Mouse (Mus musculus) c-Kit-positive CD71-positive TER-119-negative erythroid progenitor cells, embryonic 14.5 days (primary cell): Measurements from ENCODE around the gene Eed.

ENCODE experiments used
- DNase-seq: peaks from one replicate; pipeline ENCODE4 v3.0.0-alpha.2; 2013; ENCODE audit warnings: low read depth

Eed gene

GRCm38 (mm10) chr7:89908421-89908820, 72.4 kb downstream of the Eed start:
- no peak for DNase-seq

- DNase-seq = peak; percentile 66
These were observed 72.8 kb downstream of the Eed start for GRCm38 (mm10) chr7:89907950-89908349.
